Mouse (Mus musculus): ENCODE measurements at regions not wholly inside any gene's neighbourhood (a gene's known extent, or its start where the extent isn't known, plus 50 kb on each side); places are given as distances from the start of the nearest gene placed in this dataset.

DNA sequence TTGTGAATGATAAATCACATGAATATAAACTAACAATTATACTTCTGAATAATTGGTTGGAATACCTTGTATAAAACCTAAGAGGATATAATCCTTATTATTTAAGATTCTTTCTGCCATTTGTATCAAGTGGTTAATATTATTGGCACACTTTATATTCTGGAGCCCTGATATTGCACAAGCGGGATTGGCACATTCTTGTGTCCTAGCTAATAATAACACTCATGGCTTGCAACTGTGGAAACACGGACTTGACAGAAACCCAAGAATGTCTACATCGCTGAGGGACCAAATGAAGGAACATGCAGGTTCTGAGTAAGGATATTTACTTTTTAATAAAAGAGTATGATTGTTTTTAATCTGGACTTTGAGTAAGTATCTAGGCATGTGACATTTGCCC, 63.0 kb downstream of the AI429214 start:
- TF ChIP-seq CTCF (conservative IDR thresholded peaks at IDR 0.05; ENCODE audit: insufficient read depth, insufficient read length, low read depth, low read length) = no peak
- TF ChIP-seq POLR2A (IDR thresholded peaks at IDR 0.05; ENCODE audit: low read depth, low read length) = no peak
